Mouse (Mus musculus) ES-Bruce4 (cell line): Measurements from ENCODE around the gene 1110008L16Rik.

ENCODE experiments used
- CTCF ChIP-seq: IDR thresholded peaks from one replicate; pipeline ENCODE4 v1.8.1; 2011; ENCODE audit warnings: low read depth, low read length
- EP300 ChIP-seq: IDR thresholded peaks from 2 replicates; pipeline ENCODE4 v1.6.1; 2011; ENCODE audit warnings: low read depth, low read length; ENCODE audit not compliant: insufficient read depth
- POLR2A ChIP-seq: IDR thresholded peaks from one replicate; pipeline ENCODE4 v1.8.1; 2011; ENCODE audit warnings: low read length; ENCODE audit not compliant: insufficient read depth

DNA sequence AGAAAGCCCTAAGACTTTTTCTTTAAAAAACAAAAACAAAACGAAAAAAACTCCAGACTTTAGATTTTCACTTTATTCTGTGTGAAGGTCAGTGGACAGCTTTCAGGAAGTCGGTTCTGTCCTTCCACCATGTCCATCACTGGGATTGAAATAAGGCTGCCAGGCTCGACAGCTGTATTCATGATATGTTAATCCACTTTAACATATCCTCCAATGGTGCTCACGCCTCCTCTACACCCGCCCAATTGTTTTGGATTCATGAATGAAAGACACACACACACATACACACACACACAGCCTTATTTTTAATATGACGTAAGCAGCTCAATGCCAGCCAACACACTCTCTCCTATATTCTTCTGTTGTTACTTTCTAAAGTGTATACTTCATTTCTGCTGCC lies 8.2 kb downstream of the 1110008L16Rik start:
- TF ChIP-seq POLR2A: no peak
- TF ChIP-seq CTCF: no peak
- TF ChIP-seq EP300: no peak
